Mouse (Mus musculus) testis, adult 2 months (tissue): ENCODE data around the gene Nostrin.

Experiments used
- CTCF ChIP-seq: fragments of 200-500 bp; IDR thresholded peaks from 2 replicates; pipeline ENCODE4 v1.5.1; 2012; ENCODE audit warnings: low read depth, mild to moderate bottlenecking, inconsistent platforms, low read length, moderate library complexity; ENCODE audit not compliant: control insufficient read depth, insufficient read depth, insufficient replicate concordance
- POLR2A ChIP-seq: fragments of 200-500 bp; IDR thresholded peaks from 2 replicates; pipeline ENCODE4 v1.6.1; 2012; ENCODE audit warnings: low read depth, mild to moderate bottlenecking, inconsistent platforms, low read length, moderate library complexity; ENCODE audit not compliant: control insufficient read depth

DNA sequence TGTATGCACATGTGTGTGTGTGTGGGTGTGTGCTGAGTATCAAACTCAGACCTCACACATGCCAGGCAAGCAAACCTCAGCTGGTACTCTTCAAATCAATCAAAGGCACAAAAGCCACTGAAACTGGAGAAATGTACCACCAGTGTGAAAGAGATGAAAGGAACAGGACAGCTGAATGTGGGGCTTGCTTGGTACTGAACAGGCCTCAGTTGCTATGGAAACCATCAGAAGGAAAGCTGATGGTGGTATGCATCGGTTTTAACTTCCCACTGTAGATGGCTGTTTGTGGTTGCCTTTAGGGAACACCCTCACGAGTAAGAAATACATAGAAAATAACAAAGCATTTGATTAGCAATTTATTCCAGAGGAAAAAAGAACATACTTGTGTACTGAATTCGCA, 10.2 kb upstream of the Nostrin start:
- TF ChIP-seq CTCF (no peak), POLR2A (no peak)
